Mouse (Mus musculus) kidney, embryonic 16.5 days (tissue): ENCODE measurements at regions not wholly inside any gene's neighbourhood (a gene's known extent, or its start where the extent isn't known, plus 50 kb on each side); places are given as distances from the start of the nearest gene placed in this dataset.

Experiments used
- ATAC-seq: fragments of 200-750 bp; cut with Nextera tagmentation; 2 replicates; pipeline ENCODE4 v1.8.0; 2017; ENCODE audit warnings: moderate TSS enrichment; ENCODE audit not compliant: low FRiP score, low TSS enrichment
- H3K27ac ChIP-seq: fragments of 300-500 bp; sonication (generic); 2 replicates; pipeline ENCODE4 v1.5.1; 2014; ENCODE audit warnings: low read length
- H3K27me3 ChIP-seq: fragments of 300-500 bp; sonication (generic); 2 replicates; pipeline ENCODE4 v1.6.1; 2014; ENCODE audit warnings: low read length, control low read depth, mixed read lengths; ENCODE audit not compliant: insufficient read depth
- H3K36me3 ChIP-seq: fragments of 300-500 bp; sonication (generic); 2 replicates; pipeline ENCODE4 v1.6.1; 2014; ENCODE audit warnings: low read length, control low read depth, mixed read lengths; ENCODE audit not compliant: insufficient read depth
- H3K4me1 ChIP-seq: fragments of 300-500 bp; sonication (generic); 2 replicates; pipeline ENCODE4 v1.6.1; 2014; ENCODE audit warnings: low read length, control low read depth, mixed read lengths; ENCODE audit not compliant: insufficient read depth
- H3K4me2 ChIP-seq: fragments of 300-500 bp; sonication (generic); replicated peaks from 2 replicates; pipeline ENCODE4 v1.6.1; 2014; ENCODE audit warnings: low read depth, low read length
- H3K4me3 ChIP-seq: fragments of 300-500 bp; sonication (generic); 2 replicates; pipeline ENCODE4 v1.5.1; 2014; ENCODE audit warnings: mild to moderate bottlenecking, low read length
- H3K9ac ChIP-seq: fragments of 300-500 bp; sonication (generic); replicated peaks from 2 replicates; pipeline ENCODE4 v1.6.1; 2014; ENCODE audit warnings: low read length
- H3K9me3 ChIP-seq: fragments of 300-500 bp; sonication (generic); 2 replicates; pipeline ENCODE4 v1.6.1; 2016; ENCODE audit warnings: low read length, control low read depth
- WGBS: fragments of 180-500 bp; shearing (Covaris S2); extraction: QIAGEN DNeasy Blood & Tissue Kit; methylation state at CpG from one replicate; pipeline ENCODE4 v1.1.7; 2014; 5-methylcytosine and 5-hydroxymethylcytosine counted together

DNA sequence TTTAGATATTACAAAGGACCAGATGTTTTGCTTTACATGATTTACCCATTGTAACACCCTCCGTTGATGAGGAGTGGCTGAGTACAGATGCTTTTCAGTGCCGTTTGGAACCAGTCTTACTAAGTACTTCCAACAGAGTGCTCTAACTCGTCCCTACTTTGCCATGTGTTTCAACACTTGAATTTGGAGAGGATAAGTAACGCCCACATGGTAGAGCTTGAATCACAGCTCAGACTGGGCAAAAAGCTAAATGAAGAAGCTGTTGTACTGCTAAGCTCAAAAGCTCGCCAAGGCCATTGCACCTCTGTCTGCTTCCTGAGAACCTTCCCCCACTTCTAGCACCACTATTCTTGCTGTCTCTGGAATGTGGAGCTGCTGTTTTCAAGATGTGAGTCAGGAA lies 471.1 kb downstream of the Nfib start:
- Histone ChIP-seq H3K4me3 (no peak overlapping the region), H3K4me1 (no peaks in the 10 kb centered on the region), H3K27ac (no peak overlapping the region), H3K27me3 (no peaks in the 10 kb centered on the region), H3K4me2 (no peak overlapping the region), H3K9me3 (peaks cover 15% of the 10 kb centered on the region; the same call in 1 of the 2 replicates), H3K36me3 (no peaks in the 10 kb centered on the region), H3K9ac (no peak overlapping the region)
- WGBS, result 81% methylated on average over 5 of the region's 5 CpGs
- ATAC-seq, result no peak

DNA sequence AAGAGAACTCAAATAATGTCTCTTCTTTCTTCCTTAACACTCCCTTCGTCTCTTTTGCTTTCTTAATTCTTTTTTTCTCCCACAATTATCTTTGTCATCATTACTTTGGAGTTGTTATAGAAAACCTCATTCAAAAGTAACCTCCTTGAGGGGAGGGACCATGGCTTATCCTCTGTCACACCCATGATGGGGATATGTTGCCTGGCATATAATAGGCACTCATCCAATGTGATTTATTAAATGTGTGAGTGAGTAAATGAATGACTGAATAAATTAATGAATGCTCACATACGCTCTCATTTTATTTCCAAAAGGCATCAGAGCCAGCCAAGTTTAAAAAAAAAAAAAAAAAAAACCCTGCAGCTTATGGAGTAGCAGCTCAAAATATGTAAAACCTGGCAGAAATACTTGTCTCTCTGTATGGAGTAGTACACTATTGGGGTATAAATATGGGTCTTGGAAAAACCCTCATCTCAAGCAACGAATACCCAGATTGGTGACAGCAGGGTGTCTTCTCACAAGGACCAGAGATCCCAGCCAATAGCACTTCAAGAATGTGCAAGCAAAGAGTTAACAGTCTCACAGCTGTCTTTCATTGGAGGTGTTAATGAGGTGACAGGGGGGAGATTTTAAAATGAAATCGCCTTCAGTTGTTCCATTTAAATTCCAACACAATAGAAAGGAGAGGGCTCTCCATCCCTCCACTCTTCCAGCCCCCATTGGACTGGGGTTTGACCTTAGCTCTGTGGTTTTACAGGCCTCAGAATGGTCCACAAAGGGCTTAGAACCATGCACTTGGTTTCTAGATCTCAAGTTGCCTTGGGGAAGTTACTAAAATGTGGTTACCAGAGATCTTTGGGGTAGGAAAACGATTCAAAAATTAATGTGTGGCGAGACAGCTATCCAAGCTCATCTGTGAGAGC lies 479.1 kb downstream of the Nfib start:
- no peak overlapping the region for H3K9ac ChIP-seq
- 63% methylated on average over 6 of the region's 6 CpGs for WGBS

DNA sequence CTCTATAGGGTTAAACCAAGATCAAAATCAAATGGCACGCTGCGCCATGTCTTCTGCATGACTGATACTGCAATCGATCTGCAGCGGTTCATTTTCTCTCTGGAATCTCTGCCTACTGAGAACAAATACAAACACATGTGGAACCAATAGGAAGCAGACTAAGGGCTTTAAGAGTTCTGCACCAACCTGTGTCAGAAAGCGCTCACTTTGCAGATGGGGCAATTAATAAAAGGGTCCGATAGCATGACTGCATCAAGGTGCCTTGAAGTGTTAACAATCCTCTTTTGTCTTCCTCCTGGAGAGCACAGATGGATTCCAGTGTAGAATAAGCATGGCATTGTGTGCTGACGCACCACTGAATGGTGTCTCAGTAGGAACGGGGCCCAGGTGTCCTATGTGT lies 484.8 kb downstream of the Nfib start:
- Histone ChIP-seq H3K27me3 (no peaks in the 10 kb centered on the region), H3K9ac (no peak overlapping the region), H3K36me3 (no peaks in the 10 kb centered on the region), H3K27ac (no peak overlapping the region), H3K4me3 (no peak overlapping the region), H3K4me2 (no peak overlapping the region), H3K4me1 (no peaks in the 10 kb centered on the region), H3K9me3 (no peaks in the 10 kb centered on the region)
- ATAC-seq, result no peak
- WGBS, result 70% methylated on average over 8 of the region's 8 CpGs

More for the DNA sequence above, 479.1 kb downstream of the Nfib start:
- Histone ChIP-seq H3K4me2 (no peak overlapping the region), H3K27ac (no peak overlapping the region), H3K27me3 (no peaks in the 10 kb centered on the region), H3K9me3 (no peaks in the 10 kb centered on the region), H3K4me1 (no peaks in the 10 kb centered on the region), H3K36me3 (no peaks in the 10 kb centered on the region), H3K4me3 (no peak overlapping the region)
- ATAC-seq, result no peak

DNA sequence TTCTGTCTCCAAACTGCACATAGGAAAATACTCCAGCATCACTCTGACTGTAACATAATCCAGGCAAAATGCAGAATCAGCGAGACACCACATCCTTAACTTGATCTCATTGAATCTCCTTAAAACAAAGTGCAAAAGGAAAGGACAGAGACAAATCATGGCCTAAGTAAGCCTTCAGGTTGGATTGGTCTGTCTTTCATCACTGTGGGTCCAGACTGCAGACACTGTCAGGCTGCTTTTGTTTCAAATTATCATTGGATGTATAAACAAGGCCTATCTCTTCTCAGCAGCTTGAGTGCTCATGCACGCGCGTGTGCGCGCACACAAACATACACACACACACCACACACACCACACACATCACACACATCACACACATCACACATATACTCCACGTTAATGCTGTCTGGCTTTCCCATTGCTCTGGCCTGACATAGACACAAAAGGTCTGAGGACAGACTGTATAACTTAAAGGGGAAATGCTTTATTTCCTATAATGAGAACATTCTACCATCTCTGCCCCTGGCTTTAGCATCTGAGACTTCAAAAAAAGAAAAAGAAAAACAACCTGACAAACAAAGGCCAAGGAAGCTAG lies 485.3 kb downstream of the Nfib start:
- H3K27ac ChIP-seq, result no peak overlapping the region
- no peaks in the 10 kb centered on the region for H3K36me3 ChIP-seq
- no peaks in the 10 kb centered on the region for H3K4me1 ChIP-seq
- no peak for ATAC-seq
- H3K27me3 ChIP-seq, result no peaks in the 10 kb centered on the region
- no peaks in the 10 kb centered on the region for H3K9me3 ChIP-seq
- no peak overlapping the region for H3K4me2 ChIP-seq
- H3K4me3 ChIP-seq, result no peak overlapping the region
- 82% methylated on average over 7 of the region's 7 CpGs for WGBS
- no peak overlapping the region for H3K9ac ChIP-seq

DNA sequence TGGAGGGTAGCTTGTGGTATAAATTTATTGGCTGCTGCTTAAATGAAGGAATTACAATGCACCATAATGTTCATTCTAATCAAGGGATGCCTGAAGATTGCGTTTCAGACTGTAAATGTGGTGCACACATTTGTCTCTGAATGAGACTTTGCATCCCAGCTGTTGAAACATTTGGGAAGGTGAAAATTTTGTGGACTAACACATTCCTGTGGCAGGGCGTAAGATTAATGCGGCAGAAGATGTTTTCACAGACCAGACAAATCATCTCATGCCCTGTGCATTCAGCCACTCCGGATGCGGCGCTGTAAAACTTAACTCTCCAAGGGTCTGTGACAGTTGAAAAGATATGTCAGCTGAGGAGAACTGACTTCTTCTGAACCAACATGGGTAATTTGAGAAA lies 486.9 kb downstream of the Nfib start:
- 48% methylated on average over 6 of the region's 6 CpGs for WGBS
- no peaks in the 10 kb centered on the region for H3K9me3 ChIP-seq
- no peak overlapping the region for H3K4me2 ChIP-seq
- H3K4me3 ChIP-seq, result no peak overlapping the region
- no peak overlapping the region for H3K9ac ChIP-seq
- no peaks in the 10 kb centered on the region for H3K27me3 ChIP-seq
- no peak overlapping the region for H3K27ac ChIP-seq
- ATAC-seq, result no peak
- no peaks in the 10 kb centered on the region for H3K36me3 ChIP-seq
- H3K4me1 ChIP-seq, result no peaks in the 10 kb centered on the region

DNA sequence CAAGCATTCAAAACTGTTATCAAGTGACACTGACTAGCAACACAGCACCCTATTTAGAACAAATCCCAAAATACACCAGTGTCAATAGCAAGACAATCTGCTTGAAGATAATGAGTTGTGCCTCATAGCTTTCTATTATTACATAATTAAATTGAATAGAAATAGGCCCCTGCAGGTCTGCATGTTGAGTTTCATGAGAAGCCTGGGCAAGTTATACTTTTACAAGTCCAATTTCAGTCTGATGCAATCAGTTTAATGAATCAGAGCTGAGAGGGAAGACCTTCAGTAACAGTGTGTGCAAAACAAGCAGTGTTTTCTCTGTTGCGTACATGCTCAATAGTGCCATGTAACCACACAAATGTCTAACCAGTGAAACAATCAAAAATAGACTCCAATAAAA lies 498.5 kb downstream of the Nfib start:
- Histone ChIP-seq H3K9ac (no peak overlapping the region), H3K4me2 (no peak overlapping the region), H3K9me3 (no peaks in the 10 kb centered on the region), H3K4me1 (no peaks in the 10 kb centered on the region), H3K27ac (no peak overlapping the region), H3K36me3 (no peaks in the 10 kb centered on the region), H3K4me3 (no peak overlapping the region), H3K27me3 (no peaks in the 10 kb centered on the region)
- ATAC-seq, result no peak
- WGBS, result 93% methylated on average over 1 of the region's 1 CpGs

DNA sequence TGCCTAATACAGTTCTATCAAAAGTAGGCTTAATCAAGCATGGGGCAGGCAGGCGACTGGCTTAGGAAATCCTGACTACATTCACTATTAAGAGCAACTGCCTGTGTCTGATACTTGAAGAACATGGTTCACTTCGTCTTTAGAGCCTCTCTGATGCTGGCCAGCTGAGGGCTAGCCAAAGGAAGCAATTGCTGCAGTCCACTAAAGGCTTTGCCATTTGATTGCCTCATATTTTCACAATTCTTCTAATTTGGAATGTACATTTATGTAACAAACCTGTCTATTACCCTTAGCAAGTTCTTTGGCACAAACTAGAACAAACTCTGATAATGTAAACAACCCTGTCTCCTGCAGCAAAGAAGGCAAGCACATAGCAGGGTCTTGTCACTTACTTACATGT lies 505.2 kb downstream of the Nfib start:
- Histone ChIP-seq H3K27me3 (no peaks in the 10 kb centered on the region; the same call in 1 of the 2 replicates), H3K4me3 (no peak overlapping the region), H3K36me3 (no peaks in the 10 kb centered on the region), H3K27ac (no peak overlapping the region), H3K4me1 (peaks cover 5% of the 10 kb centered on the region), H3K4me2 (no peak overlapping the region), H3K9ac (no peak overlapping the region), H3K9me3 (no peaks in the 10 kb centered on the region)
- no peak for ATAC-seq
- WGBS, result 79% methylated on average over 2 of the region's 2 CpGs

DNA sequence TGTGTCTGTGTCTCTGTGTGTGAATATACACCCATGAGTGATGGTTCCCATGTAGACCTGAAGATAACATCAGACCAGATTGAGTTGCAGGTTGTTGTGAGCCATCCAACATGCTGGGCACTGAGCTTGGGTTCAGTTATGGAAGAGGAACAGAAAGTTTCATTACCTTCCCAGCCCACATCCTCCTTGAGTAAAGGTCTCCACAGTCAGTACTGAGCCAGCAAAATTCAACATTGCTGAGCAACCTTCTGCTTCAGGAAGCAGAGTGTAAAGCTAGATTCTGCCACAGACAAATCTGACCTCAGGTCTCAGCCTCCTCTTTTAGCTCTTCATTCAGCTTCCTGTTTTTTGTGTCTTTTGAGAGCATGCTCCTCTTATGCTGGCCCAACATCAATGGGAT lies 506.4 kb downstream of the Nfib start:
- no peak overlapping the region for H3K4me3 ChIP-seq
- no peak overlapping the region for H3K9ac ChIP-seq
- no peak for ATAC-seq
- H3K36me3 ChIP-seq, result no peaks in the 10 kb centered on the region
- H3K4me2 ChIP-seq, result no peak overlapping the region
- peaks cover 5% of the 10 kb centered on the region for H3K4me1 ChIP-seq
- H3K9me3 ChIP-seq, result no peaks in the 10 kb centered on the region
- no peak overlapping the region for H3K27ac ChIP-seq
- no peaks in the 10 kb centered on the region; the same call in 1 of the 2 replicates for H3K27me3 ChIP-seq

DNA sequence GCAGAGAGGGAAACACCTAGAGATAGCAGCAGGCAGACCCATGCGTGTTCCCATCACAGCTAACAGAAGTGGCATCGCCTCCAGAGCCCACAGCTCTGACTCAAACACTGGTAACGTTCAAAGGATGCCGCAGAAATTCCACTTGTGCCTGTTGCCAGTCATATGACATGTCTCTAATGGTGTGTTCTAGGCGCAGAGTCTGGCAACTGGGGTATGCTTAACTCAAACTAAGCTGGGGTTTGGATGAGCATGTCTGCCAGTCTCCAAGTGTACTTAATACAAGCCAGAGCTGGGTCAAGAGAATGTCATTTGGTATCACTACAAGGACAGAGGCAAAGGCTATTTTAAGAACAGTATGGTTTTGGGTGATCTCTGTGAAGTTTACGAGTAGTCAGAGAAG lies 507.9 kb downstream of the Nfib start:
- no peaks in the 10 kb centered on the region for H3K36me3 ChIP-seq
- H3K9me3 ChIP-seq, result no peaks in the 10 kb centered on the region
- H3K9ac ChIP-seq, result no peak overlapping the region
- peaks cover 5% of the 10 kb centered on the region for H3K4me1 ChIP-seq
- no peaks in the 10 kb centered on the region; the same call in 1 of the 2 replicates for H3K27me3 ChIP-seq
- ATAC-seq, result no peak
- no peak overlapping the region for H3K27ac ChIP-seq
- no peak overlapping the region for H3K4me2 ChIP-seq
- 57% methylated on average over 6 of the region's 6 CpGs for WGBS
- H3K4me3 ChIP-seq, result no peak overlapping the region

DNA sequence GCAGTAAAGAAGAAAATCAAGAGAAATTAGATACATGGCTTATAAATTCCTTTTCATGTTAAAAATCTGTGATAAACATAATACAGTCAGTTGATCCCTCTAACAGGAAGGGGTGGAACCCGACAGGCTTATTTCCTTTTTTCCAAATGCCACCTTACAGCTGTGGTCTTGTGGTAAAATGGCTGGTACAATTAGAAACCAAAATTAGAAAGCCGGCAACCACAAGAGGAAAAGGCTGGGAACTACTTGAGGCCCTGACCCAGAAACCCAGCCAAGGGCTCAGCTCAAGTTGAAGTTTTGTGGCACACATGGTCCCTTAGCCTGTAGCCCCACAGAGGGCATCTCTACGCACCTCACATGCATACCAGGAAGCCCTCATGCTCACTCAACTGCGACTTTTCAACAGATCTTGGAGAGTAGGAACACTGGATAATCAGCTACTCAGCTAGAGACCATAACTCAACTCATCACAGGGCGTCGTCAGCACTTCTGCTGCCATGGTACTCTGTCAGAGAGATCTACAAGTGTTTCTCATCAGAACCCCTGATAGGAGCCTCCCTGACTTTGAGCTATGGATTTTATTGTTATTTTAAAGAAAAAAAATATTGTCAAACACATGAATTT lies 509.4 kb downstream of the Nfib start:
- H3K9me3 ChIP-seq, result no peaks in the 10 kb centered on the region
- H3K36me3 ChIP-seq, result no peaks in the 10 kb centered on the region
- H3K27me3 ChIP-seq, result no peaks in the 10 kb centered on the region; the same call in 1 of the 2 replicates
- peak; percentile 42; the same call in 1 of the 2 replicates for ATAC-seq
- H3K9ac ChIP-seq, result no peak overlapping the region
- peaks cover 5% of the 10 kb centered on the region for H3K4me1 ChIP-seq
- 37% methylated on average over 6 of the region's 6 CpGs for WGBS
- H3K27ac ChIP-seq, result 0 out of 2 replicates have a peak overlapping the region, but pooled peaks have one; percentile 14
- no peak overlapping the region for H3K4me3 ChIP-seq
- no peak overlapping the region for H3K4me2 ChIP-seq
